Mouse (Mus musculus) intestine, embryonic 14.5 days (tissue): ENCODE measurements at regions not wholly inside any gene's neighbourhood (a gene's known extent, or its start where the extent isn't known, plus 50 kb on each side); places are given as distances from the start of the nearest gene placed in this dataset.
A peak's percentile ranks its signal among the peaks of the same experiment; 100 is the strongest.

Experiments used
- ATAC-seq: fragments of 200-750 bp; cut with Nextera tagmentation; replicated peaks from 2 replicates; pipeline ENCODE4 v1.8.0; 2017; ENCODE audit warnings: low read depth, moderate number of reproducible peaks, moderate TSS enrichment, moderate library complexity; ENCODE audit not compliant: low FRiP score, low TSS enrichment
- DNase-seq: peaks from one replicate; pipeline ENCODE4 v3.0.0-alpha.2; 2018; ENCODE audit warnings: low spot score
- H3K27ac ChIP-seq: fragments of 300-500 bp; sonication (generic); 2 replicates; pipeline ENCODE4 v1.5.1; 2014; ENCODE audit warnings: low read depth, mild to moderate bottlenecking, control low read depth
- H3K27me3 ChIP-seq: fragments of 300-500 bp; sonication (generic); replicated peaks from 2 replicates; pipeline ENCODE4 v1.6.1; 2014; ENCODE audit warnings: low read length, control low read depth; ENCODE audit not compliant: control insufficient read depth, insufficient read depth
- H3K36me3 ChIP-seq: fragments of 300-500 bp; sonication (generic); 2 replicates; pipeline ENCODE4 v1.6.1; 2014; ENCODE audit warnings: low read length, control low read depth; ENCODE audit not compliant: control insufficient read depth, insufficient read depth
- H3K4me1 ChIP-seq: fragments of 300-500 bp; sonication (generic); replicated peaks from 2 replicates; pipeline ENCODE4 v1.6.1; 2014; ENCODE audit warnings: low read length, control low read depth, mixed read lengths; ENCODE audit not compliant: control insufficient read depth, insufficient read depth
- H3K4me2 ChIP-seq: fragments of 300-500 bp; sonication (generic); 2 replicates; pipeline ENCODE4 v1.6.1; 2014; ENCODE audit warnings: low read length
- H3K4me3 ChIP-seq: fragments of 300-500 bp; sonication (generic); 2 replicates; pipeline ENCODE4 v1.5.1; 2014; ENCODE audit warnings: low read depth, low read length, control low read depth, mixed read lengths
- H3K9ac ChIP-seq: fragments of 300-500 bp; sonication (generic); 2 replicates; pipeline ENCODE4 v1.6.1; 2014; ENCODE audit warnings: mild to moderate bottlenecking, low read length
- H3K9me3 ChIP-seq: fragments of 300-500 bp; sonication (generic); 2 replicates; pipeline ENCODE4 v1.6.1; 2016; ENCODE audit warnings: low read length, control low read depth; ENCODE audit not compliant: control insufficient read depth
- WGBS: fragments of 180-500 bp; shearing (Covaris S2); extraction: QIAGEN DNeasy Blood & Tissue Kit; methylation state at CpG from one replicate; pipeline ENCODE4 v1.1.7; 2014; 5-methylcytosine and 5-hydroxymethylcytosine counted together

DNA sequence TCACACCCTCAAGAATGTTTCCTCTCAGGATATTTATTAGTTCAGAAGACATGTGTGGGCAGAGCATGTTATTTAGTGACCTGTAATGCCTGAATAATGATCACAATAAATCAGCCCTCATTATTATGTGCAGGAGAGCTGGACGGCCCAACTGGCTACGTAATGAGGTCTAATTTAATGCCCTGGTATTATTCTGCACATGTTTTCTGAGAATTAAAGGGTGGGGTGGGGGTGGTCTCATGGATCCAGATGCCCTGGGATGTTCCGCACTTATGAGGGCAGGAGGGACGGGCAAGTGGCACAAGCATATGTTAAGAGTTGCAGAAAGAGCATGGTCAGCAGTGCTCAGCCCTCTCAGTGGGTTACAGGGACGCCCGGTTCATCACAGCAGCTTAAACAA is 339.7 kb upstream of the Npvf start:
- no peak overlapping the region for H3K4me3 ChIP-seq
- H3K36me3 ChIP-seq: no peaks in the 10 kb centered on the region
- no peak overlapping the region for H3K9ac ChIP-seq
- H3K4me1 ChIP-seq: no peaks in the 10 kb centered on the region
- H3K4me2 ChIP-seq: no peak overlapping the region
- H3K27ac ChIP-seq: no peak overlapping the region
- H3K9me3 ChIP-seq: no peaks in the 10 kb centered on the region
- no peaks in the 10 kb centered on the region for H3K27me3 ChIP-seq
- DNase-seq (no peak), ATAC-seq (no peak)
- WGBS: 74% methylated on average over 6 of the region's 6 CpGs

DNA sequence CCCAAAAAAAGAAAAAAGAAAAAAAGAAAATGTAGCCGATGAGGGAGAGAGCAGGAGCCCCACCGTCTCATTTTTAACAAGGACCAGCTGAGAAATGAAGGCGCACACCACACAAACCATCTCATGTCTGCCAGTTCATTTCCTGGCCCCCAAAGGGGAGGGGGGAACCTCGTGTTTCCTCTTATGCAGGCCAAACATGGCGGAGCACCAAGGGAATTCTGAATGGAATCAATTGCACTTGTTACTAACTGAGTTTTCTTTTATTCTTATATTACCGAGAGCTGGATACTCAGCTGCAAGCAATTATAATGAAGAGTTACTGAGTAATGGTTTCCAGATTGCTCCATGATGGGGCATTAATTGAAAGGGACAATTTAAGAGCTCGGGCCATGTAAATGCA is 348.5 kb upstream of the Npvf start:
- Histone ChIP-seq H3K36me3 (no peaks in the 10 kb centered on the region), H3K9ac (no peak overlapping the region), H3K27ac (no peak overlapping the region), H3K4me1 (peaks cover 22% of the 10 kb centered on the region), H3K27me3 (no peaks in the 10 kb centered on the region), H3K4me3 (no peak overlapping the region), H3K9me3 (no peaks in the 10 kb centered on the region), H3K4me2 (no peak overlapping the region)
- 67% methylated on average over 7 of the region's 7 CpGs for WGBS
- DNase-seq (no peak), ATAC-seq (no peak)

GRCm38 (mm10) chr6:51006074-51006591 is 351.9 kb upstream of the Npvf start:
- H3K9me3 ChIP-seq: no peaks in the 10 kb centered on the region
- peaks cover 29% of the 10 kb centered on the region for H3K4me1 ChIP-seq
- no peak for DNase-seq
- H3K27me3 ChIP-seq: no peaks in the 10 kb centered on the region
- ATAC-seq: no peak
- peak overlapping the region; percentile 23; the same call in 1 of the 2 replicates for H3K27ac ChIP-seq
- H3K36me3 ChIP-seq: no peaks in the 10 kb centered on the region
- H3K4me2 ChIP-seq: no peak overlapping the region
- no peak overlapping the region for H3K9ac ChIP-seq
- WGBS: 37% methylated on average over 11 of the region's 11 CpGs
- no peak overlapping the region for H3K4me3 ChIP-seq

DNA sequence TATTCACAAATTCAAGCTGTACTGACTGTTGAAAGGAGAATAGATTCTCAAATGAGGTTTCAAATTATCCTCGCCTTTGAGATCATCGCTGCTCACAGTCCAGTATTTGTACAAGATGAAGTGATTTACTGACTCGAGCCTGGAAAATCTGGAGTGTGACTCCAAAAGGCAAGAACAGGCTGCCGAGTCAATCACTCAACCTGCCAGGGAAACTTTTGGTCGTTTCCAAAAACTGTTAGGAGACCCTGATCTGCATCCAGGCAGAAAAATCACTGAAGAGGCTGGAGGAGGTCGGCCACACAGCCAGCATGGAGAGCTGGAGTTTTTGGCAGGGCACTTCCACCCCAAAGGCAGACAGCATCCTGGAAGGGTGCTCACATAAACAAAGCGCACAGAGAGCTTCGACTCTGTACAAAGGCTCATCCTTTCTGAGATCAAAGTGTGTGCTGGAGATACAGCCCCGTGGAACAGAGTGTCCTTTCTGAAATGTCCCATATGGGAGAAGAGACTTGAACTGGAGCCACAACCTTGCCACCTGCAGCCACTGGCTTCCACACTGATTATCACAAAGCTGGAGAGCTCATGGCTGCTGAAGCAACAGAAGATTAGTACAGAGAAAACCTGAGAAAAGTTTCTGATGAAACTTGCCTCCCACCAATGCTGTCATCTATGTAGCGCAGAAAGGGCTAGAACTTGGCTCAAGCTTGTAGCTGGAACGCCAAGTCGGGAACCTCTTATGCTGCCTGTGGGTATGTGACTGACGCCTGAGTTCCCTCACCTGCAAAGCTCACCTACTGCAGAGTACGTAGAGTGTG is 355.5 kb upstream of the Npvf start:
- H3K4me3 ChIP-seq: no peak overlapping the region
- H3K36me3 ChIP-seq: no peaks in the 10 kb centered on the region
- peak overlapping the region; percentile 52 for H3K27ac ChIP-seq
- 50% methylated on average over 14 of the region's 14 CpGs for WGBS
- DNase-seq (no peak), ATAC-seq (no peak)
- H3K9ac ChIP-seq: no peak overlapping the region
- no peak overlapping the region for H3K4me2 ChIP-seq
- no peaks in the 10 kb centered on the region for H3K9me3 ChIP-seq
- H3K27me3 ChIP-seq: no peaks in the 10 kb centered on the region
- peaks cover 33% of the 10 kb centered on the region for H3K4me1 ChIP-seq

- no peak overlapping the region for H3K4me2 ChIP-seq
- H3K27ac ChIP-seq: no peak overlapping the region
- peaks cover 25% of the 10 kb centered on the region for H3K4me1 ChIP-seq
- WGBS: 76% methylated on average over 1 of the region's 1 CpGs
- H3K9me3 ChIP-seq: no peaks in the 10 kb centered on the region
- no peak for ATAC-seq
- H3K27me3 ChIP-seq: no peaks in the 10 kb centered on the region
- no peaks in the 10 kb centered on the region for H3K36me3 ChIP-seq
- H3K4me3 ChIP-seq: no peak overlapping the region
- H3K9ac ChIP-seq: no peak overlapping the region
- DNase-seq: no peak
Measured at GRCm38 (mm10) chr6:51010536-51010935, 356.3 kb upstream of the Npvf start.

DNA sequence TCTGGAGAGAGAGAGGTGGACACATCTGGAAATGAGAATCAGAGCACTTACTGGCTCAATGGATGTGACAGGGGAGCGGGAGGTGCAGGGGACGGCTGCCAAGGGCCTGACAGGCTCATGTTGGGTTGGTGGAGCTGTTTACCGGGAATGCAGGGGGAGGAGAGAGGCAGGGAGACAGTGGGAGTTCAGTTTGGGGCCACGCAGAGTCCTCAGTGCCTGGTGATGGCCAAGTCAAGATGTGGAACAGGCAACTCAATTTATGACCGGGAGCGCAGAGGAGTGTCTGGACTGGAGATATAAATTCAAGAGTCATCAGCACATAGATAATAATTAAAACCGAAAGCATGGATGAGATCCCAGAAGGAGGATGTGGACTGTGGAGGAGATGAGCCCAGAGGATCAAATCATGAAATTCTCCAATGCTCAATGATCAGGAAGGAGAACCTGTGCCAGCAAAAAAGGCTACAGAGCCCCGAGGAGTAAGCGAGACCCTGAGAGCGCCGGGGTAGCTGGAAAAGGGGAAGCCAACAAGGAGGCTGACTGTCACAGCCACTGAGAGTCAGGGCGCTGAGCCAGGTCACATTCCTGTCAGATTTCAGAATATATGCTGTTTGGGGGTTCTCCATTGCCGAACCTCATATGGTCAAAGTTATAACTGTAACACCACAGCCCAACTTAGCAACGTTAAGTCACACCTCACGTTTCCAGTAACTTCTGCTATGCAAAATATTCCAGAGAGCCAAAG is 358.0 kb upstream of the Npvf start:
- no peak overlapping the region for H3K27ac ChIP-seq
- no peak for DNase-seq
- 65% methylated on average over 15 of the region's 15 CpGs for WGBS

DNA sequence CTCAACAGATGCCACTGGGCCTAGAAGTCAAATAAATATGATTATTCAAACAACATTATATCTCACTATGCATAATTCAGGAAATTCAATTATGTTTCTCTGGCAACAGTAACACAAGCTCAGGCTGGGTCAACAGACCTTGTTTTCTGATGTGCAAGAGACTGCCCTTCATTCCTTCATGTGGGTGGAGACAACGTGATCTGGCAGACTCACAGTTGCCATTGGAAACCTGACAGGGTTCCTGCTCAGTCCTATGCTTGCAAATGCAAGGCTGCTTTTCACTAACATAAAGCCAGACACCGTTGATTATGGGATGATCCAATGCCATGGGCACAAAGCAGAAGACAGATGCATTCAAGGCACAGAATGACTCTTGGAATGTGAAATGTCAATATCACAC is 361.5 kb upstream of the Npvf start:
- H3K4me2 ChIP-seq: no peak overlapping the region
- no peak overlapping the region for H3K4me3 ChIP-seq
- ATAC-seq: peak; percentile 40; the same call in 1 of the 2 replicates
- DNase-seq: no peak
- peaks cover 14% of the 10 kb centered on the region; the same call in 1 of the 2 replicates for H3K4me1 ChIP-seq
- no peak overlapping the region for H3K9ac ChIP-seq
- no peaks in the 10 kb centered on the region for H3K36me3 ChIP-seq
- H3K27me3 ChIP-seq: no peaks in the 10 kb centered on the region
- H3K27ac ChIP-seq: no peak overlapping the region
- no peaks in the 10 kb centered on the region for H3K9me3 ChIP-seq
- WGBS: 61% methylated on average over 2 of the region's 2 CpGs

More for the DNA sequence above, 358.0 kb upstream of the Npvf start:
- Histone ChIP-seq H3K36me3 (no peaks in the 10 kb centered on the region), H3K4me2 (no peak overlapping the region), H3K27me3 (no peaks in the 10 kb centered on the region), H3K9ac (no peak overlapping the region), H3K4me3 (no peak overlapping the region), H3K9me3 (no peaks in the 10 kb centered on the region), H3K4me1 (peaks cover 18% of the 10 kb centered on the region; the same call in 1 of the 2 replicates)
- no peak for ATAC-seq

DNA sequence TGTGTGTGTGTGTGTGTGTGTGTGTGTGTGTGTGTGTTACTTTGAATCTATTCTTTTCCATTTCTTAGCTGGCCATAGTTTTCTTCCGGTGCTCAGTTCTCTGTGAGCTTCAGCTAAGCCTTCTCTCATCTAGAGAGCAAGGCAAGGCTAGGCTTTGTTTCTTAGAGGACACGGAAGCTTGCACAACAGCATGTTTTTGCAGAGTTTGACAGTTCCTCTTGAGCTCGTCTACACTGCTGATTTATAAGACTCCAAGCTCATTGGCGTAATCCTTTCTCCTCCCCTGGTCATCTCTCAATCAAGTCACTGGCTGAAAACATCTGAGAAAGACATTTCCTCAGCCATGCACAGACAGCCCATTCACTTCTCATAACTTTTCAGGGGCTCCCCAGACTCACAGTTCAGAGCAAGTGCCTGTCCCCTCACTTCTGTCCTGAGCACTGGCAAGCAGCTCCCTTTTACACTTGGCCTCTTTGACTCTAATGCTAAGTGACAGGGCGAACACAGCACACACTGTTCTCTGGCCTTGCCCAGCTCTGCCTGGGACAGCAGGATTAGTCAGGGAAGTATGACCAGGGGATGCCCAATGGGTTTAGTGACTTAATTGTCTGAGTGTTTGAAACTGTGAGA is 362.3 kb upstream of the Npvf start:
- DNase-seq: no peak
- Histone ChIP-seq H3K27ac (peak overlapping the region; percentile 12; the same call in 1 of the 2 replicates), H3K4me1 (peaks cover 14% of the 10 kb centered on the region; the same call in 1 of the 2 replicates), H3K4me2 (no peak overlapping the region), H3K4me3 (no peak overlapping the region), H3K9ac (no peak overlapping the region), H3K36me3 (no peaks in the 10 kb centered on the region), H3K27me3 (no peaks in the 10 kb centered on the region), H3K9me3 (no peaks in the 10 kb centered on the region)
- ATAC-seq: no peak
- WGBS: 55% methylated on average over 5 of the region's 5 CpGs
